Mouse (Mus musculus) activated CD4-positive, CD25-positive, alpha-beta regulatory T cell, adult 4 months (primary cell): ENCODE measurements around the gene Ovca2. TPM values are rescaled to one million over a fixed set of nuclear protein-coding genes. Genes with fewer than 3 reads are reported as not detected.

Source experiments
- ATAC-seq: one replicate; pipeline ENCODE4 v1.8.0; 2017
- polyA plus RNA-seq, 2 experiments: library from polyadenylated mRNA; unstranded; fragments of 100-300 nt; shearing (Covaris generic); gene quantifications; one replicate each; pipeline ENCODE4 v1.2.1; 2017

Gene Ovca2
- polyA plus RNA-seq, 2 experiments from 2014 or later: 28.4 to 32.8 TPM

GRCm38 (mm10) chr11:75168590-75169361 is 9.9 kb downstream of the Ovca2 start:
- ATAC-seq: peak; percentile 10

- no peak for ATAC-seq
These were observed 10.7 kb downstream of the Ovca2 start for GRCm38 (mm10) chr11:75167643-75168589.

- no peak for ATAC-seq
These were observed 11.6 kb downstream of the Ovca2 start for GRCm38 (mm10) chr11:75166861-75167642.

GRCm38 (mm10) chr11:75166193-75166842 is 12.3 kb downstream of the Ovca2 start:
- ATAC-seq: no peak

GRCm38 (mm10) chr11:75165441-75166192 is 13.0 kb downstream of the Ovca2 start:
- no peak for ATAC-seq

- ATAC-seq: no peak
These were observed 13.9 kb downstream of the Ovca2 start for GRCm38 (mm10) chr11:75164750-75165149.

- ATAC-seq: no peak
These were observed 14.6 kb downstream of the Ovca2 start for GRCm38 (mm10) chr11:75164051-75164450.

- ATAC-seq: no peak
These were observed 15.3 kb downstream of the Ovca2 start for GRCm38 (mm10) chr11:75163379-75163778.

GRCm38 (mm10) chr11:75162591-75163080 is 16.0 kb downstream of the Ovca2 start:
- no peak for ATAC-seq

- no peak for ATAC-seq
These were observed 17.1 kb downstream of the Ovca2 start for GRCm38 (mm10) chr11:75161417-75162008.

- no peak for ATAC-seq
These were observed 17.7 kb downstream of the Ovca2 start for GRCm38 (mm10) chr11:75160954-75161353.

- no peak for ATAC-seq
These were observed 19.1 kb downstream of the Ovca2 start for GRCm38 (mm10) chr11:75159564-75159963.

GRCm38 (mm10) chr11:75158432-75158831 is 20.2 kb downstream of the Ovca2 start:
- no peak for ATAC-seq

GRCm38 (mm10) chr11:75157901-75158300 is 20.7 kb downstream of the Ovca2 start:
- no peak for ATAC-seq

- no peak for ATAC-seq
These were observed 21.6 kb downstream of the Ovca2 start for GRCm38 (mm10) chr11:75157037-75157436.

- ATAC-seq: no peak
These were observed 22.2 kb downstream of the Ovca2 start for GRCm38 (mm10) chr11:75156416-75156815.

GRCm38 (mm10) chr11:75155985-75156384 is 22.6 kb downstream of the Ovca2 start:
- ATAC-seq: no peak

GRCm38 (mm10) chr11:75154053-75154585 is 24.5 kb downstream of the Ovca2 start:
- peak; percentile 85 for ATAC-seq

GRCm38 (mm10) chr11:75152603-75153557 is 25.8 kb downstream of the Ovca2 start:
- no peak for ATAC-seq
